ENCODE assay signal across 29 mouse cellular contexts in genomic region chr3:79563511-79563910, GRCm38 (mm10).
"Had no signal": no experiment of that assay in that cellular context is flagged by ENCODE, and none has a peak within 500 bp of the region (broad histone marks: within the 10 kb centered on the region; RNA-seq: fewer than 3 reads in every experiment).

No protein-coding gene starts in this region.

- H3K36me3 ChIP-seq: heart, embryonic 13.5 days; heart, embryonic 15.5 days; hindbrain, embryonic 10.5 days; hindbrain, embryonic 12.5 days; intestine, embryonic 15.5 days; limb, embryonic 12.5 days had no signal

- H3K9ac ChIP-seq: heart, embryonic 13.5 days; heart, embryonic 15.5 days; hindbrain, embryonic 12.5 days; hindbrain, embryonic 14.5 days; intestine, embryonic 15.5 days; limb, embryonic 12.5 days; liver, embryonic 13.5 days; liver, embryonic 15.5 days had no signal

- H3K27me3 ChIP-seq: heart, embryonic 13.5 days; heart, embryonic 15.5 days; hindbrain, embryonic 12.5 days; intestine, embryonic 15.5 days; limb, embryonic 12.5 days; liver, embryonic 13.5 days; liver, embryonic 15.5 days had no signal

- H3K4me2 ChIP-seq: heart, embryonic 11.5 days; heart, embryonic 13.5 days; heart, embryonic 15.5 days; hindbrain, embryonic 12.5 days; hindbrain, embryonic 14.5 days; intestine, embryonic 15.5 days; limb, embryonic 12.5 days; liver, embryonic 11.5 days; liver, embryonic 13.5 days; liver, embryonic 15.5 days had no signal

- H3K9me3 ChIP-seq: heart, embryonic 13.5 days; heart, embryonic 15.5 days; hindbrain, embryonic 10.5 days; hindbrain, embryonic 12.5 days; intestine, embryonic 15.5 days; limb, embryonic 10.5 days; limb, embryonic 12.5 days; liver, embryonic 13.5 days; liver, embryonic 15.5 days had no signal

- ATAC-seq: hindbrain, embryonic 16.5 days; inflammation-experienced regulatory T-cells, adult 6 months; intestine, embryonic 15.5 days; intestine, postnatal 0 days had no signal

- H3K4me3 ChIP-seq: gastrocnemius, adult 2 months; heart, adult 2 months; heart, embryonic 13.5 days; heart, embryonic 15.5 days; hindbrain, embryonic 10.5 days; hindbrain, embryonic 12.5 days; intestine, embryonic 15.5 days; layer of hippocampus, adult 2 months; left cerebral cortex, adult 2 months; limb, embryonic 10.5 days; limb, embryonic 12.5 days; liver, embryonic 13.5 days; liver, embryonic 15.5 days had no signal

- H3K27ac ChIP-seq: gastrocnemius, adult 2 months; heart, adult 2 months; heart, embryonic 13.5 days; heart, embryonic 15.5 days; hindbrain, embryonic 10.5 days; hindbrain, embryonic 12.5 days; hindbrain, embryonic 14.5 days; intestine, embryonic 15.5 days; layer of hippocampus, adult 2 months; left cerebral cortex, adult 2 months; limb, embryonic 10.5 days; limb, embryonic 12.5 days; liver, embryonic 13.5 days; liver, embryonic 15.5 days had no signal

- DNase-seq: gastrocnemius, adult 2 months; gastrocnemius, postnatal 10 days; gastrocnemius, postnatal 25 days; heart, adult 2 months; heart, postnatal 14 days; heart, postnatal 4 days; kidney, adult 18-20 months; kidney, adult 9 months; kidney, postnatal 10 days; kidney, postnatal 25 days; kidney, postnatal 4 days; liver; liver, embryonic 13.5 days had no signal
